Mouse (Mus musculus): ENCODE measurements around the gene Sp7.
A peak's percentile ranks its signal among the peaks of the same experiment; 100 is the strongest.
"Not testable (repeated sequence)": the region's sequence is repeated elsewhere in the genome, so short reads cannot be mapped to it uniquely, and the experiment has no call there.

Sp7 gene

GRCm38 (mm10) chr15:102341580-102341979 is 25.4 kb downstream of the Sp7 start:
- DNase-seq (ENCODE audit: low spot score) = peak; percentile 56

DNA sequence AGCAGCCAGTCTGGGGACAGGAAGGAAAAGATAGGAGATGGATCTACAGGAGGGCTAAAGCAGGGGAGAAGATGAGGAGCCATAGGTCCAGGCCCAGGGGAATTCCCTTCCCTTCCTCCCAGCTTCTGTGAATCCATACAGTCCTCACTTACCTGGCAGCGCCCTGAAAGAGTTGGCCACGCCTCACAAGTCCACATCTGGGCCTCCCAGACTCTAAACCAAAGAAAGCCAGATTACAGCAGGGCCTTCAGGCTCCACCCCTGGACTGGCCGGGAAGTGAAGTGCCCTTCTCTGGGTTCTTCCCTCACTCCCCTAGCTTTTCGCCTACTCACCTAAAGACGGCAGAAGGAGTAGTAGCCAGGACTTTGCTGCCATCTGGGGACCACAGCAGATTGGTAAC is 27.4 kb downstream of the Sp7 start:
- no peak for DNase-seq (ENCODE audit: low spot score)

DNA sequence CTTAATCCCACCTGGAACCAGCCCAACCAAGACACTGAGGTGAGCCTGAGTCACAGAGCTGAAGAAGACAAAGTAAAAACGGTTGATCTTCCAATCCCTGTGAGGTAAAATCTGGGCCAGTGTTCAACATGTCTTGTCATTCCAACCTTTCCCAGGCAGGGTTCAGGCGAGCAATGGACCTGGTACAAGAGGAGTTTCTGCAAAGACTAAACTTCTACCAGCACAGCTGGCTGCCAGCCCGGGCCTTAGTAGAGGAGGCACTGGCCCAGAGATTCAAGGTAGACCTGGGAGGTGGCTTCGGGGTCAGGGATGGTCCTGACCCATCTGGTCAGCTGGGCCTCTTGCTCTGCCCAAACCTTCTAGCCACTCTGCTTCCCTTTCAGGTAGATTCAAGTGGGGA is 30.0 kb downstream of the Sp7 start:
- no peak for DNase-seq (ENCODE audit: low spot score)

- DNase-seq (ENCODE audit: low spot score) = not testable (repeated sequence)
Observed at GRCm38 (mm10) chr15:102335925-102336324, 31.1 kb downstream of the Sp7 start.

GRCm38 (mm10) chr15:102335254-102335653 is 31.7 kb downstream of the Sp7 start:
- no peak for DNase-seq (ENCODE audit: low spot score)

DNA sequence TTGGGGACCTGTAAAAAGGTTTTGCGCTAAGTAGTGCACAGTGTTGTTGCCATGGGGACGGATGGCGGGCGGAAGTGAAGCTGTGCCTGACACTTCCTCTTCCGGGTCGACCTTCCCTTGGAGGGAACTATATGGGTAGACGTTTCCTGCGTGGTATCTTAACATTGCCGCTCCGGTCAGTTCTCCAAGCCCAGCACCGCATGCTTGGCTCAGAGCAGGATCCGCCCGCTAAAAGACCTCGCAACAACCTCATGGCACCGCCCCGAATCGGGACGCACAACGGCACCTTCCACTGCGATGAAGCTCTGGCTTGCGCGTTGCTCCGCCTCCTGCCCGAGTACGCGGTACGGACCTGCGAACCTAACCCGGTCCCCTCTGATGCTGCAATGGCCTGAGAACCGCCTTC is 35.4 kb downstream of the Sp7 start, which contains the start of gene Myg1:
Gene Myg1 (plus strand): TSS at position 100 of the 406 bp plus-strand sequence.
- DNase-seq (ENCODE audit: low spot score) = peak; percentile 84

DNA sequence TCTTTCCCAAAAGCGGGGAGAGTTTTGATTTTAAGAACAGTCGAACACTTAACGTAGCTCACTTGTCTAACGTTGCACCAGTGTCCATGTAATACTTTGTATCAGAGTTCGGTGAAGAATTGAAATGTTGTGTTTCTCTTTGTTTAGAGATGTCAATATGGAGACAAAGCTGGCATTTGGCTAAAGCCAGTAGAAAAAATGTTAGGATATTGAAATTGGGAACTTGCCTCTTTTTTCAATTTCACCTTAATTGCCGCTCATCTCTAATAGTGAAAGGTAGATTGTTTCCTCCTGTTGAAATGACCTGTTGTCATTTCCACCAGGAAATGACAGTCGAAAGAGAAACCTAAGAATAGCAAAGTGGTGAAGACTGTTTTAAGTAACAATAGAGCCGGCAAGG is 40.1 kb downstream of the Sp7 start:
- no peak for DNase-seq (ENCODE audit: low spot score)

DNA sequence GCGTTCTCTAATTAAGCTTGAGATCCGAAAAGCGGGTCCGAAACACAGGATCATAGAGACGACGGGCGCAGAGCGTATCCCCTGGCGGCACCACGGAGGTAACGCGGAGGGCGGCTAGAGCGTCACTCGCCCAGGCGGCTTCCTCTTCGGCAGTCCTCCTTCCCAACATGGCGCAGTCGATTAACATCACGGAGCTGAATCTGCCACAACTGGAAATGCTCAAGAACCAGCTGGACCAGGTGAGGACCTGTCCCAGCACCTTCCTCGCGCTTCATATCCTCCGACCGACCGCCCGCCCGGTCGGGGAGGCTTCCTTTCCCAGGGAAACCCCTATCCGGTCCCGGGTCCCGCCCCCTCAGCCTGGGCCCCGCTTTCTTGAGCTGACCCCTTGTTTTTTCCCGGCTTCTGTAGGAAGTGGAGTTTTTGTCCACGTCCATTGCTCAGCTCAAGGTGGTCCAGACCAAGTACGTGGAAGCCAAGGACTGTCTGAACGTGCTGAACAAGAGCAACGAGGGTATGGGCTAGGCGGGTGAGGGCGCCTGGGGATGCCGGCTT is 40.9 kb downstream of the Sp7 start, which contains the start of gene Pfdn5:
Gene Pfdn5 (plus strand): TSS at position 95 of the 555 bp plus-strand sequence.
- DNase-seq (ENCODE audit: low spot score) = peak; percentile 88

GRCm38 (mm10) chr15:102324654-102325473 is 42.1 kb downstream of the Sp7 start:
- DNase-seq (ENCODE audit: low spot score) = no peak

- DNase-seq (ENCODE audit: low spot score) = peak; percentile 79
Observed at GRCm38 (mm10) chr15:102316263-102316662, 50.7 kb downstream of the Sp7 start.

GRCm38 (mm10) chr15:102315292-102315691 is 51.7 kb downstream of the Sp7 start:
- DNase-seq (ENCODE audit: low spot score) = peak; percentile 33

DNA sequence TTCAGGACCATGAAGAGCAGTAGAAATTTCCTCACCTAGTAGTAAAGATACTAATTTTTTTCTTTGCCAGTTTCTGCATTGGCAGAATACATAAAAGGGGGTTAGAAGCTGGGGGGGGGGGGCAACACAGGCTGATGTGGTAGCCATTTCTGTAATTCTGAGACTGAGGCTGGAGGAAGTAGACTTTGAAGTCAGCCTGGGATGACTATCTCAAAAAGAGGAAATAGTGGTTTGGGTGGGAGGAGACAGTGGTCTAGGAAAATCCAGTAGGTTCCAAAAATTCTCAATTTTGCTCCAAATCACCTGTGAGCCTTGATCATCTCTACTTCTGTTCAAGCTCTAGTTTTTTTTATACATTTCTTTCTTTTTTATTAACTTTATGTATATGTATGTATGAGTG is 55.5 kb downstream of the Sp7 start:
- DNase-seq (ENCODE audit: low spot score) = no peak

DNA sequence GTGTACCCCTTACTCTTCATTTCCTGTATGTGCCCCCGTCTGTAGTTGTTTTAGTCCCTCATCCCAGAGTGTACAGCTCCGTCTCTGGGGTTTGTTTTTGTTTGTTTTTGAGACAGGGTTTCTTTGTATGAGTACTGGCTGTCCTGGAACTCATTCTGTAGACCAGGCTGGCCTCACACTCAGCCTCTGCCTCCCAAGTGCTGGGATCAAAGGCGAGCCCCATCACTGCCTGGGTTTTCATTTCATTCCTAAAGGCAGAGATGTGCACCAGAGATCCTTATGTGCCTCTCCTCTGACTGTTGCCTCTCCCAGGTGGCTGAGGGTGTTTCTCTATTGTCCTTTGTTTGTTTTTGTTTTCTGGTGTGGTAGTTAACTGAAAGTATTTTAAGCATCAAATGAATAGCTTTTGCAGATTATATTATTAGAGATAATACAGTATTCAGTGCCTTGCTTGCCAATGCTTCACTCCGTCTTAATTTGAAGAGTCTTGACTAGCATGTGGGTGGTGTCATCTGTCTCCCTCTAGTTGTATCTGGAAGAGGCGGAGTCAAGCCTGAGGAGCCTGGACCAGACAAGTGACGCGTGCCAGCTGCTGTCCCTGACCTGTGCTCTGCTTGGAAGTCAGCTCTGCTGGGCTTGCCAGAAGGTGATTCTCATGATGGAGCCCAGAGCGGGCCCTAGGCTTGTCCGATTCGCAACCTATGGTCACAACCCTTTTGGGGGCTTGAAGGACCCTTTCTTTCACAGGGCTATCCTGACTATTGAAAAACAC is 56.7 kb downstream of the Sp7 start:
- no peak for DNase-seq (ENCODE audit: low spot score)

DNA sequence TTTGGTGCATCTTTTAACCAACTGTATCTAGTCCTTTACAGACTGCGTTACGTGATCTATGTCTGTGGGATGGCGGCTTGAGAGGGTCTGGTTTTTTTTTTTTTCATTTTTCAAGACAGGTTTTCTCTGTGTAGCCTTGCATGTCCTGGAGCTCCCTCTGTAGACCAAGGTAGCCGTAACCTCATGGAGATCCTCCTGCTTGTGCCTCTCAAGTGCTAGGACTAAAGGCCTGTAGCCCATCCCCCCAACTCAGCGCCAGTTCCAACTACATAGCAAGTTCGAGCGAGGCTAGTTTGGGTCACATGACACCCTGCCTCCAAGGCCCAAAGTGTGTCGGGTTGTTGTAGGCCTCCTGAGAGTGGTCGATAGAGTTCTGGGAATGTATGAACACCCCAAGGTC is 58.3 kb downstream of the Sp7 start:
- DNase-seq (ENCODE audit: low spot score) = no peak

Measured in layer of hippocampus, adult 11-12 months (tissue).